11 mouse cellular contexts compared by ENCODE assay signal in genomic region chr2:35589800-35590199, GRCm38 (mm10). TPM values are rescaled to one million over a fixed set of nuclear protein-coding genes. Genes with fewer than 3 reads are reported as not detected.
DNase-seq lines count a peak whose midpoint lies in the region; ATAC-seq and TF ChIP-seq lines count a peak whose summit lies in the region.
"Had no signal": no experiment of that assay in that cellular context is flagged by ENCODE, and none has a peak within 500 bp of the region (broad histone marks: within the 10 kb centered on the region; RNA-seq: fewer than 3 reads in every experiment).

No protein-coding gene starts in this region.

- 0 out of 2 replicates have a peak, but pooled peaks have one; percentile 23 for TF ChIP-seq EP300 in liver, postnatal 0 days (IDR thresholded peaks at IDR 0.05; ENCODE audit: low read depth)

- H3K4me3 ChIP-seq in cerebellum, adult 2 months (replicated peaks; ENCODE audit: insufficient read depth, low read depth, low read length): no peak overlapping the region
- no peak overlapping the region for H3K4me3 ChIP-seq in liver, postnatal 0 days (ENCODE audit: low read depth, low read length)
- H3K4me3 ChIP-seq in midbrain, embryonic 14.5 days (replicated peaks; ENCODE audit: low read depth, low read length): no peak overlapping the region
- no peak overlapping the region for H3K4me3 ChIP-seq in midbrain, embryonic 16.5 days (ENCODE audit: low read depth, low read length)
- H3K4me3 ChIP-seq: erythroblast, embryonic 14.5 days; midbrain, embryonic 12.5 days had no signal

- WGBS in cerebellum, adult 2 months: 33% methylated on average over 4 of the region's 4 CpGs
- WGBS in liver, postnatal 0 days (ENCODE audit: insufficient replicate concordance): 59% methylated on average over 4 of the region's 4 CpGs
- WGBS in midbrain, embryonic 14.5 days: 83% methylated on average over 4 of the region's 4 CpGs
- WGBS in midbrain, embryonic 16.5 days: 80% methylated on average over 4 of the region's 4 CpGs

- H3K4me2 ChIP-seq in liver, postnatal 0 days (ENCODE audit: low read depth, low read length): no peak overlapping the region
- H3K4me2 ChIP-seq in midbrain, embryonic 14.5 days (ENCODE audit: low read length): no peak overlapping the region
- H3K4me2 ChIP-seq in midbrain, embryonic 16.5 days (ENCODE audit: low read length): no peak overlapping the region
- H3K4me2 ChIP-seq: midbrain, embryonic 12.5 days had no signal

- peak; percentile 26 to 42 for DNase-seq in cerebellum, adult 2 months
- no peak for DNase-seq in cerebellum, adult 9-11 months
- peak; percentile 69 for DNase-seq in adrenal gland, postnatal 25 days
- peak; percentile 54 to 74 for DNase-seq in heart, postnatal 36 days
- DNase-seq in liver, postnatal 0 days: peak; percentile 75
- DNase-seq in embryo, embryonic 10 days (ENCODE audit: low spot score): no peak
- DNase-seq in midbrain, embryonic 14.5 days: no peak

- H3K36me3 ChIP-seq in liver, postnatal 0 days (replicated peaks; ENCODE audit: insufficient read depth, low read length): no peaks in the 10 kb centered on the region
- no peaks in the 10 kb centered on the region for H3K36me3 ChIP-seq in midbrain, embryonic 14.5 days (ENCODE audit: control insufficient read depth, insufficient read depth, low read length)
- H3K36me3 ChIP-seq in midbrain, embryonic 16.5 days (ENCODE audit: control insufficient read depth, insufficient read depth, low read length): no peaks in the 10 kb centered on the region
- H3K36me3 ChIP-seq: midbrain, embryonic 12.5 days had no signal

- peak overlapping the region; percentile 35 for H3K9ac ChIP-seq in liver, postnatal 0 days (replicated peaks)
- no peak overlapping the region for H3K9ac ChIP-seq in midbrain, embryonic 14.5 days (replicated peaks; ENCODE audit: low read length)
- no peak overlapping the region for H3K9ac ChIP-seq in midbrain, embryonic 16.5 days (ENCODE audit: low read depth, low read length)
- H3K9ac ChIP-seq: midbrain, embryonic 12.5 days had no signal

- ATAC-seq in liver, postnatal 0 days: peak; percentile 98
- ATAC-seq in midbrain, embryonic 14.5 days (ENCODE audit: low FRiP score, low TSS enrichment): no peak
- ATAC-seq in midbrain, embryonic 16.5 days: no peak
- ATAC-seq: hindbrain, postnatal 0 days had no signal

- H3K9me3 ChIP-seq in liver, postnatal 0 days (ENCODE audit: low read length): no peaks in the 10 kb centered on the region
- H3K9me3 ChIP-seq in midbrain, embryonic 14.5 days (ENCODE audit: control insufficient read depth, low read length): no peaks in the 10 kb centered on the region
- H3K9me3 ChIP-seq in midbrain, embryonic 16.5 days (replicated peaks; ENCODE audit: control insufficient read depth, low read length, poor library complexity, severe bottlenecking): no peaks in the 10 kb centered on the region
- H3K9me3 ChIP-seq: midbrain, embryonic 12.5 days had no signal

- intact Hi-C loops in heart, postnatal 36 days (cut with DNase I): loop anchor here (2.0 kb wide), 1 partner anchor 35 kb away; no protein-coding TSS in a partner anchor

- no peaks in the 10 kb centered on the region for H3K27me3 ChIP-seq in cerebellum, adult 2 months (ENCODE audit: control insufficient read depth, insufficient read depth, low read length)
- peaks cover 6% of the 10 kb centered on the region; the same call in 1 of the 2 replicates for H3K27me3 ChIP-seq in liver, postnatal 0 days (ENCODE audit: insufficient read depth, low read length)
- H3K27me3 ChIP-seq in midbrain, embryonic 14.5 days (ENCODE audit: control insufficient read depth, insufficient read depth, low read length): 0 out of 2 replicates have a peak, but pooled peaks cover 6% of the 10 kb centered on the region
- H3K27me3 ChIP-seq in midbrain, embryonic 16.5 days (ENCODE audit: control insufficient read depth, insufficient read depth, low read depth, low read length): peaks cover 1% of the 10 kb centered on the region; the same call in 1 of the 2 replicates

- H3K27ac ChIP-seq in cerebellum, adult 2 months (ENCODE audit: insufficient read depth, low read length): no peak overlapping the region
- H3K27ac ChIP-seq in liver, postnatal 0 days (ENCODE audit: low read depth): peak overlapping the region; percentile 76
- no peak overlapping the region for H3K27ac ChIP-seq in midbrain, embryonic 14.5 days (replicated peaks; ENCODE audit: low read depth, low read length)
- H3K27ac ChIP-seq in midbrain, embryonic 16.5 days (ENCODE audit: low read length): no peak overlapping the region
- H3K27ac ChIP-seq: hindbrain, postnatal 0 days; midbrain, embryonic 12.5 days had no signal

- no peak for TF ChIP-seq POLR2A in cerebellum, adult 2 months (IDR thresholded peaks at IDR 0.05; ENCODE audit: borderline replicate concordance, insufficient read depth, low read length)

- no peak for TF ChIP-seq CTCF in cerebellum, adult 2 months (IDR thresholded peaks at IDR 0.05; ENCODE audit: borderline replicate concordance, insufficient read depth, low read depth, low read length)
- TF ChIP-seq CTCF in liver, postnatal 0 days (IDR thresholded peaks at IDR 0.05; ENCODE audit: low read depth): no peak

- H3K4me1 ChIP-seq in cerebellum, adult 2 months (ENCODE audit: control insufficient read depth, insufficient read depth, low read length): peaks cover 57% of the 10 kb centered on the region
- peaks cover 5% of the 10 kb centered on the region; the same call in 1 of the 2 replicates for H3K4me1 ChIP-seq in liver, postnatal 0 days (ENCODE audit: insufficient read depth)
- H3K4me1 ChIP-seq in midbrain, embryonic 14.5 days (ENCODE audit: control insufficient read depth, insufficient read depth, low read length): 0 out of 2 replicates have a peak, but pooled peaks cover 2% of the 10 kb centered on the region
- peaks cover 6% of the 10 kb centered on the region for H3K4me1 ChIP-seq in midbrain, embryonic 16.5 days (ENCODE audit: control insufficient read depth, insufficient read depth, low read length)

RNA-seq across cellular contexts. Expression of gene Dab2ip, which starts 31.7 kb away (rescaled TPM):
- 136 and 171 TPM in 2 replicates for polyA plus RNA-seq in cerebellum, adult 2 months (2012; rRNA removed)
- 96.1 and 137 TPM in 2 replicates for total RNA-seq in adrenal gland, postnatal 25 days (2021)
- total RNA-seq in heart, postnatal 36 days (2021): 10 to 100 TPM; 41.7 to 54.2 TPM
- 6.9 and 9.1 TPM in 2 replicates for polyA plus RNA-seq in liver, postnatal 0 days (2015; fragmentation: Nextera tagmentation; extraction: Ambion mirVana)
- polyA plus RNA-seq in midbrain, embryonic 14.5 days (2014; fragmentation: Nextera tagmentation; extraction: Ambion mirVana): 46.4 and 50.6 TPM in 2 replicates
- polyA plus RNA-seq in midbrain, embryonic 16.5 days (2015; fragmentation: Nextera tagmentation; extraction: Ambion mirVana): 33.2 and 46.1 TPM in 2 replicates

Comparison
In these comparisons a context has a peak if more than half of its experiments do, and no peak if none do; other contexts are left out.
1. DNase-seq: peak in cerebellum, adult 2 months (2 of 2), adrenal gland, postnatal 25 days (single experiment), heart, postnatal 36 days (2 of 2) and liver, postnatal 0 days (single experiment); none in cerebellum, adult 9-11 months (single experiment), embryo, embryonic 10 days (single experiment) and midbrain, embryonic 14.5 days (single experiment).